Mouse (Mus musculus): ENCODE data around the gene Mrpl10. TPM values are rescaled to one million over a fixed set of nuclear protein-coding genes. Genes with fewer than 3 reads are reported as not detected.
A peak's percentile ranks its signal among the peaks of the same experiment; 100 is the strongest.

The Mrpl10 gene
- polyA plus RNA-seq, 1 experiment from 2014 or later = 88.3 TPM

DNA sequence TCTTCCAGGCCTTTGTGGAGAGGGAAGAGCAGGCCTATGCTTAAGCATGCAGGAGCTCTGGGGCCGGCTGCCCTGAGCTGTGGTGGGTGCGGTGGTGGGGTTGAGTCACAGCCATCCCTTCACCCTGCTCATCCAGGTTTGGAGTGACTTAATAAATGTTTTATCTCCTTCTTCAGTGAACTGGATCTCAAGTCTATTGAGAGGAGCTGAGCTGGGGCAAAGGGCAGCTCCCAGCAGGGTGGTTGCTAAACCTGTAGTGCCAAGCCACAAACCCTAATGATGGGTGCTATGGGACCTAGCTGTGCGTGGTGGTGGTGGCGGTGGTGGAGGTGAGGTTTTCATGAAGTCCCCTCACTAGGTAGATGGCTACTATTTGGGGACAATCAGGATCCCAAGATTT, 7.6 kb upstream of the Mrpl10 start:
- H3K4me3 ChIP-seq = no peak overlapping the region
- peaks cover 24% of the 10 kb centered on the region for H3K4me1 ChIP-seq
- peaks cover 33% of the 10 kb centered on the region for H3K36me3 ChIP-seq (replicated peaks)
- no peak for DNase-seq (ENCODE audit: extremely low spot score, low spot score)
- no peaks in the 10 kb centered on the region for H3K27me3 ChIP-seq (ENCODE audit: poor library complexity, severe bottlenecking)
- 93% methylated on average over 4 of the region's 4 CpGs for WGBS
- no peak overlapping the region for H3K27ac ChIP-seq
- H3K9me3 ChIP-seq = no peaks in the 10 kb centered on the region

DNA sequence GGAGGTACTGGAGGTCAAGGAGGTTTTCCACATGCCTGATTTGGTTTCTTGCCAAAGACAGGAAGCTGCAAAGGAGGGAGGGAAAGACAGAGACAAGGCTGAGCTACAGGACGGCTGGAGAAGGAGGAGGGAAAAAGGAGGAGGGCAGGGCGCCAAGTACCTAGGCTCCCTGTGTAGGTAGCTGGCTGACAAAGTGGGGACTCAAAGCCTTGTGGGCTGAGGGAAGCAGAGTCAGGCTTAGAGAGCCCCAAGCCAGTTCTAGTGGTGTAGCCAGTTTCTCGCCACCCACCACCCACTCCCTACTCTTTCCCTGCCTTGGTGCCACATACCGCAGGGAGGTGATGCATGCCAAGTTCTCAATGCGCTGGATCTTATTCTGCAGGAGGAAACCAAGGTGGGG, 5.2 kb upstream of the Mrpl10 start:
- no peak for DNase-seq (ENCODE audit: extremely low spot score, low spot score)

DNA sequence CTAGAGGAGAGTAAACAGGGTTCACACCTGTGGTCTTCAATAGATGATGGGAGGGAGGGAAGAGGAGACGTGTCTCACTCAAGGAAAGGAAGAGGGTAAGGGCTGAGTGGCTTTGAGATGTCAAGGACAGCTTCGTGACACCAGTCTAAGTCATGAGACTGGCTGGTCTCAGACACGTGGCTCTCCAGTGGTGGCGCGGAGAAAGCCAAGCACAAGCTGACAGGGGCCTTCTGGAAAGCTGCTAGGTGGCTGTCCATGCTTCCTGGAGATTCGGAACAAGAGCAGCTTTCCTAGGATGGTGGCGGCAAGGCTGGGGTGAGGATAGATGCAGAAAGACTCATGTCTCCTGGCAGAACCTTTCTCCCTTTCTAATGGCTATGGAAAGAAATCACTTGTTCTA, 2.5 kb upstream of the Mrpl10 start:
- H3K4me1 ChIP-seq = peaks cover 22% of the 10 kb centered on the region
- H3K27me3 ChIP-seq (ENCODE audit: poor library complexity, severe bottlenecking) = no peaks in the 10 kb centered on the region
- no peak for DNase-seq (ENCODE audit: extremely low spot score, low spot score)
- WGBS = 69% methylated on average over 7 of the region's 7 CpGs
- H3K27ac ChIP-seq = no peak overlapping the region
- H3K9me3 ChIP-seq = no peaks in the 10 kb centered on the region
- no peak overlapping the region for H3K4me3 ChIP-seq
- peaks cover 21% of the 10 kb centered on the region for H3K36me3 ChIP-seq (replicated peaks)

More for the DNA sequence above, 5.2 kb upstream of the Mrpl10 start:
- Histone ChIP-seq H3K4me1 (peaks cover 12% of the 10 kb centered on the region), H3K27me3 (ENCODE audit: poor library complexity, severe bottlenecking) (no peaks in the 10 kb centered on the region), H3K9me3 (no peaks in the 10 kb centered on the region), H3K36me3 (replicated peaks) (peaks cover 33% of the 10 kb centered on the region), H3K27ac (no peak overlapping the region), H3K4me3 (no peak overlapping the region)
- WGBS = 80% methylated on average over 5 of the region's 5 CpGs

DNA sequence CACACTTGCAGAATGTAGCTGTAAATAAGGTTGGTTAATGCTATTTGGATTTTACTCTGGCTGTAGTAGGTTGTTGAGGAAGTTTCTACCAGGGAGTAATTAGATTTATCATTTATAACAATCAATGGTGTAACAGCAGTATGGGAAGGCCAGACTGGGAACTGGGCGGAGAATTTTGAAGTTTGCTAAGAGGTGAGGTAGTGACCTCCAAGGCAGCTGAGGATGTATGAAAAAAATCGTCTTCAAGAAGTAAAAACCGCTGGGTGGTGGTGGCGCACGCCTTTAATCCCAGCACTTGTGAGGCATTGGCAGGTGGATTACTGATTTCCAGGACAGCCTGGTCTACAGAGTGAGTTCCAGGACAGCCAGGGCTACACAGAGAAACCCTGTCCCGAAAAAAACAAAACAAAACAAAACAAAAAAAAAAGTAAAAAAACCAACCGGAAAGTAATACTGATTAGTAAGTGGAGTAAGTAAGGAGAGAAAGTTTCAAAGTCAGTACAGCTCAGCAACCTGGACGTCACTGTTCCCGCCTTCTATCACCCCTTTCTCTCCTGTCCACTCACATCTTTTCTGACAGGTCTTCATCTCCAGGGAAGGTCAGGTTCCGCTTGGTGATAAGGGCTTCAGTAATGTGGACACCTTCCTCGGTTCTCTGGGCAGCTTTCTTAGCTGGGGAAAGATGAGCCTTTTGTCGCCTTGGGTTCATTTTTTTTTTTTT, 899 bp upstream of the Mrpl10 start:
- H3K4me3 ChIP-seq = peak overlapping the region; percentile 83
- DNase-seq (ENCODE audit: extremely low spot score, low spot score) = no peak
- WGBS = 53% methylated on average over 12 of the region's 12 CpGs
- no peaks in the 10 kb centered on the region for H3K27me3 ChIP-seq (ENCODE audit: poor library complexity, severe bottlenecking)
- H3K36me3 ChIP-seq (replicated peaks) = peaks cover 25% of the 10 kb centered on the region
- no peaks in the 10 kb centered on the region; the same call in 1 of the 2 replicates for H3K9me3 ChIP-seq
- H3K27ac ChIP-seq = peak overlapping the region; percentile 88; the same call in 1 of the 2 replicates
- peaks cover 22% of the 10 kb centered on the region for H3K4me1 ChIP-seq

DNA sequence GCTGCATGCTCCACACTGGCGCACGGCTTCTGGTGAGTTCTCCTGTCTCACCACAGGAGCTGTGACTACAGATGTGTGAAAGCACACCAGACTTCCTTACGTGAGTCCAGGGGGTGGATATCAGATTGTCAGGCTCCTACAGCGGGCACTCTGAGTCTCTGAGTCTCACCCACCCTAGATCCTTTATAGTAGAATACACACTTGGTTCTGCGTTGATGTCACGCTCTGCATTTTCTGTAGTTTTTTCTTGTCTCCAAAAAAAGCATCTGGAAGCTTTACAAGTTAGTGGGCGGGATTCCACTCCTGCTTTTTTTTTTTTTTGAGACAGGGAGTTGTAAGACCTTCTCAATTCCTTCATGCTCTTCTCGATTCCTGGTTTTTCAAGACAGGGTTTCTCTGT, 3.5 kb downstream of the Mrpl10 start:
- no peak for DNase-seq (ENCODE audit: extremely low spot score, low spot score)
- no peaks in the 10 kb centered on the region; the same call in 1 of the 2 replicates for H3K9me3 ChIP-seq
- no peak overlapping the region for H3K27ac ChIP-seq
- no peak overlapping the region for H3K4me3 ChIP-seq
- no peaks in the 10 kb centered on the region for H3K27me3 ChIP-seq (ENCODE audit: poor library complexity, severe bottlenecking)
- H3K4me1 ChIP-seq = peaks cover 25% of the 10 kb centered on the region
- H3K36me3 ChIP-seq (replicated peaks) = peaks cover 49% of the 10 kb centered on the region
- 96% methylated on average over 8 of the region's 8 CpGs for WGBS

DNA sequence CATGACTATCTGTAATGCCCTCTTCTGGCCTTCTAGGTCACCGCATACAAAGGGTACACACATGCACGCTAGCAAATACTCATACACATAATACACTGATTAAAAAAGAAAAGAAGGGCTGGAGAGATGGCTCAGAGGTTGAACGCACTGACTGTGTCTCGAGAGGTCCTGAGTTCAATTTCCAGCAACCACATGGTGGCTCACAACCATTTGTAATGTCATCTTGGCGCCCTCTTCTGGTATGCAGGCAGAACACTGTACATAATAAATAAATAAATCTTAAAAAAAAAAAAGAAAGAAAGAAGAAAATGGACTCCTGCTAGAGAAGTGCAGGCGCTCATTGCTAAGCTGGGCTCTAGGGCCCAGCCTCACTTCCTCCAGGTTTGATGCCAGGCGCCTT, 4.5 kb downstream of the Mrpl10 start:
- Histone ChIP-seq H3K36me3 (replicated peaks) (peaks cover 49% of the 10 kb centered on the region), H3K27ac (no peak overlapping the region), H3K9me3 (no peaks in the 10 kb centered on the region; the same call in 1 of the 2 replicates), H3K4me1 (peaks cover 29% of the 10 kb centered on the region), H3K4me3 (no peak overlapping the region), H3K27me3 (ENCODE audit: poor library complexity, severe bottlenecking) (no peaks in the 10 kb centered on the region)
- WGBS = 79% methylated on average over 7 of the region's 7 CpGs
- DNase-seq (ENCODE audit: extremely low spot score, low spot score) = no peak

DNA sequence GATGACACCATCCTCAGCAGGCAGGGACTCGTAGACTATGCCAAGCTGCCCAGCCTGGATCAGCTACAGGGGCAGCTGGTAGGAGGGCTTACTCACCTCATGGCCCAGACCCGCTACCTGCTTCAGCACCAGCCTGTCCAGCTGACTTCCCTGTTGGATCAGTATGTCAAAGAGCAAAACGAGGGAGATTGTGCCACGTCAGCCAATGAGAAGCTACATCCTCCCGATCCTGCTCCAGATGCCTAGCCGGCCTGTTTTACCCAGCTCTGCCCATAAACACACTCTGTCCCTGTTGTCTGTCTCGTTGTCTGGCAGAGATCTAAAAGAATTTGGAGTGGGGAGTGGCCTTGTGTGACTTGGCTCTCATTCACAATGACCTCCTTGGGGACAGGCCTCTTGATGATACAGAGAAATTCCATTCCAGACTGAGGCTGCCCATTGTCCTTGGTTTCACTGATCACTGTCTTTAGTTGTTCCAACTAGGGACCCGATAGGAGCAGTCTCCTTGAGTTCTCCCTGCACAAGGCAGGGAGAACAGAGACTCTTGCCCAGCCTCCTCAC, 6.8 kb downstream of the Mrpl10 start:
- H3K36me3 ChIP-seq (replicated peaks) = peaks cover 56% of the 10 kb centered on the region

DNA sequence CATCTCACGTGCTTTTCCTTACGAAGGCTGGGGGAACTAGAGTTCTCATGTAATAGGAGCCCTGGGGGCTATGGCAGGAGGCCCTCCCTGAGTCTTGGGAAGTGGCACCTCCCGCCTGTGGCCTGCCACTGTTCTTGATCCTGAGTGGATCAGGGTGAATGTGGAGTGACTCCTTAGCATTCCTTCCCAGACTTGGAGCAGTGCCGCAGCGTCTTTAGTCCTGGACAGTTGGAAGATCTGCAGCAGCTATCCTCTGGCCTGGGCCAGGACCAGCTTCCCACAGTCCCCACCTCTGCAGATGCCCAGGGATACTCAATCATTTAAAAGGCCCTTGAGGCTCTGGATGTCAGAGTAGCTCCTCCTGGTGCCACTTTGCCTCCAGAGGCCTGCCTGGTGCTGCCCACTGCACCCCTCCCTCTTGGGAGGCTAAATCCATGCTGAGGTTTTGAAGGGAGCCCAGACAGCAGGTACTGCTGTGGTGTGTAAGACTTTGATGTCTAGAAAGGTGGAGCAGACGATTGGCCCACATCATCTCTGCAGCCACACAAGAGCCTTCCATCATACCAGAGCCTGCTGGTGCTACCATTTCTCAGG, 8.2 kb downstream of the Mrpl10 start:
- DNase-seq (ENCODE audit: extremely low spot score, low spot score) = no peak
- no peaks in the 10 kb centered on the region for H3K27me3 ChIP-seq (ENCODE audit: poor library complexity, severe bottlenecking)
- peaks cover 53% of the 10 kb centered on the region for H3K36me3 ChIP-seq (replicated peaks)
- no peaks in the 10 kb centered on the region; the same call in 1 of the 2 replicates for H3K9me3 ChIP-seq
- H3K4me1 ChIP-seq = peaks cover 30% of the 10 kb centered on the region
- WGBS = 76% methylated on average over 6 of the region's 6 CpGs
- H3K4me3 ChIP-seq = no peak overlapping the region
- H3K27ac ChIP-seq = no peak overlapping the region

More for the DNA sequence above, 6.8 kb downstream of the Mrpl10 start:
- WGBS = 93% methylated on average over 8 of the region's 8 CpGs
- no peak for DNase-seq (ENCODE audit: extremely low spot score, low spot score)
- peaks cover 30% of the 10 kb centered on the region for H3K4me1 ChIP-seq
- no peak overlapping the region for H3K4me3 ChIP-seq
- no peak overlapping the region for H3K27ac ChIP-seq
- H3K9me3 ChIP-seq = no peaks in the 10 kb centered on the region; the same call in 1 of the 2 replicates
- no peaks in the 10 kb centered on the region for H3K27me3 ChIP-seq (ENCODE audit: poor library complexity, severe bottlenecking)

DNA sequence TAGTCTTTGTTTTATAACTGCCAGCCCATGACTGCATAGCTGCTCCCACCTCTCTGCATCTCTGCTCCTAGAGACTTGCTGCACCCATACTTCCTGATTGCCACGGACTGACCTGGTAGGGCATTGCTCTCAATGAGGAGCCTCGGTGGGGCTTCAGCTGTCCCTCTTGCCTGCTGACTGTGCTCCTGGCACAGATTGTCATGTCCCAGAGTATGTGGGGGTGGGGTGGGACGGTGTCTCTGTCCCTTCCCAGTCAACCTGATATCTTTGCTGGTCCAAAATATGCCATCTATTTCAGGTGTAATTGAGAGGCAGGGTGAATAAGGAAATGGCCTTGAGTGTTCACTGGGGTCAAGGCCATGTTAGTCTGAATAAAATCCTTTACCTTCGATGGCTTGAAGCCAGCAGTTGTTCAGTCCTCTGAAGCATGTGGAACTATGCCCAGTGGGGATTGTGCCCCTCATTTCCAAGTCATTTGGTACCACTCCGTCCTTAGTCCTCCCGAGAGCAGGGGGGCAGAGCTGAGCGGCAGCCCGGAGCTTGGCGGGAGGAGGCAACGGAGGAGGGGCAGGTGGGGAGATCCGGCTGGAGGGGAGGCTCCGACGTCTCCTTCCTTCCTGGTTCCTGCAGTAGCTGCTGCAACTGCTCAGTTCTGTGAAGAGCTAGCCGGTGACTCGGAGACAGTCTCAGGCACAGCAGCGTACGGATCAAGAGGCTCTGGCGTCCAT, 9.0 kb downstream of the Mrpl10 start, which contains the start of gene Osbpl7:
Gene Osbpl7 (plus strand): TSS at position 413 of the 728 bp plus-strand sequence.
- peak within 1 kb of the TSS; percentile 77 for H3K27ac ChIP-seq
- H3K4me1 ChIP-seq = peaks cover 30% of the 10 kb centered on the region
- peak; percentile 67 for DNase-seq (ENCODE audit: extremely low spot score, low spot score)
- no peaks in the 10 kb centered on the region for H3K27me3 ChIP-seq (ENCODE audit: poor library complexity, severe bottlenecking)
- peaks cover 53% of the 10 kb centered on the region for H3K36me3 ChIP-seq (replicated peaks)
- H3K4me3 ChIP-seq = peak within 1 kb of the TSS; percentile 64
- WGBS = 10% methylated on average over 18 of the region's 18 CpGs
- H3K9me3 ChIP-seq = no peaks in the 10 kb centered on the region; the same call in 1 of the 2 replicates

DNA sequence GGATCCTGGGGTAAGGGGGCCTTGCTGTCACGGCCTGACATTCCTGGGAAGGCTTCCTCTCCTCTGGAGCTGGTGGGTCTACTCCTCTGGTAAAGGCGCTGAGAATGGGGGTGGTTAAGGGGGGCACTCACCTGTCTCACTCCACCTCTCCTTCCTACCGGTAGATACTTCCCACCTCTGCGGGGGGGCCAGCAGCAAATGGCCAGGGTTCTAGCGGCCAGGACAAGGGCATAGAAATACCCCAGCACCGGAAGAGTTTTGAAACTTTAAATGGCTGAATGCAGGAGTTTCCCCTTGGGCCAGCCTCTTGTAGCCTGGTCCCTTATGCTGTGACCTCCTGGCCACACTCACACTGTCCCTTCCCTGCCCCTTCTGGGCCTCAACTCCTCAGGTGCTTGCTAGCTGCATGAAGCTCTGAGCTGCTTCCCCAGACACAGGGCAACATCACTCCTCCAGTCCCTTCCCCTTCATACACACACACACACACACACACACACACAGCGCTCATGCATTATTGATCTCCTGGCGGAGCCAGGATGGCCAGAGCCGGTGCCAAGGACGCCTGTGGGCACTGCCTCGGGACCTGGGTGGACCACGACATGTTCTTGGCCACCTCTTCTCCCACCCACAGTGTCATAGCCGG, 9.7 kb downstream of the Mrpl10 start:
- no peaks in the 10 kb centered on the region for H3K9me3 ChIP-seq
- H3K27ac ChIP-seq = peak overlapping the region; percentile 77
- H3K36me3 ChIP-seq (replicated peaks) = peaks cover 55% of the 10 kb centered on the region
- H3K4me1 ChIP-seq = peaks cover 30% of the 10 kb centered on the region
- H3K4me3 ChIP-seq = peak overlapping the region; percentile 64
- WGBS = 31% methylated on average over 13 of the region's 13 CpGs
- no peaks in the 10 kb centered on the region for H3K27me3 ChIP-seq (ENCODE audit: poor library complexity, severe bottlenecking)
- DNase-seq (ENCODE audit: extremely low spot score, low spot score) = no peak

DNA sequence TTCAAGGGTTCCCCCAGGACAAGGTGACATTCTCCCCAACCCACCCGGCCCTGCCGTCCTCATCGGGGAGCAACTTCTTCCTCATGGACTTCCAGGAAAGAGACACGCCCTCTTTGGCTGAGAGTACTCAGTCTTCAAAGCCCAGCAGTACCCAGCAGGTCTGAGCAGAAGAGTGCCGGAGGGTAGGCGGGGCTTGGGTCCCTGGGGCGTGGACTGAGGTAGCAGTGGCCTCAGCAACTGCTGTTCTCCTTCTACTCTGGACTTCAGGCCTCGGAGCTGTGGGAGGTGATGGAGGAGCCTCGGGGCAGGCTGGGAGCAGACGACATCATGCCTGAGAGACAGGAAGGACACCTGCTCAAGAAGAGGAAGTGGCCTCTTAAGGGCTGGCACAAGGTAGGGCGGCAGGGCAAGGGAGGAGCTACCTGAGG, 10.9 kb downstream of the Mrpl10 start:
- Histone ChIP-seq H3K27me3 (ENCODE audit: poor library complexity, severe bottlenecking) (no peaks in the 10 kb centered on the region), H3K4me3 (peak overlapping the region; percentile 64), H3K36me3 (replicated peaks) (peaks cover 62% of the 10 kb centered on the region), H3K4me1 (peaks cover 30% of the 10 kb centered on the region), H3K27ac (no peak overlapping the region), H3K9me3 (no peaks in the 10 kb centered on the region)
- no peak for DNase-seq (ENCODE audit: extremely low spot score, low spot score)
- WGBS = 31% methylated on average over 11 of the region's 11 CpGs

DNA sequence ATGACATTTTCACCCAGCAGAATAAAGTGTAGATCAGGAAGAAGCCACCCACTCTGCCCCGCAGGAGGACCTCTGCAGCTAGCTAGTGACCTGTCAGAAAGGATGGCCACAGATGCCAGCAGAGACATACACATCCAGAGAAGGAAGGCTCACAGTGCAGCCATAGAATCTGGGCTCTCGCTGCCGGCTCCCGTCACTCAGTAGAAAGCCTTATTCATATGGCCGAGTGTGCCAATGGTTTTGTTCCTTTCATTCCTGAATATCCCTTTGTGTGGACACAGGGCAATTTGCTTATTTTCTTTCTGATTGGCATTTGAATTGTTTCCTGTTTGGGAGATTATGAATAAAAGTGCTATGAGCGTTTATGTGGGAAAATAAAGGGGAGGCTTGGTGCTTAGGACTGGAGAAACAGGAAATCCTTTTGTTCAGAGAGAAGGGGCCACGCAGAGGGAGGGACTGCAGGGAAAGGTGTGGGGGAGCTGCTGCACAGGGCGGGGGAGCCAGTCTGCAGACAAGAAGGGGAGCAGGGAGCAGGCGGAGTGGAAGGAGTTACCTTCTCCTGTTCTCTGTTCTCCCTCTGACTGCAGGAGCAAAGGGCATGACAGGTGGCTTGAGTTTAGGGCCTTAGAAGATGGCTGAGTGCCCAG, 22.0 kb downstream of the Mrpl10 start:
- peak overlapping the region; percentile 75 for H3K27ac ChIP-seq
- DNase-seq (ENCODE audit: extremely low spot score, low spot score) = no peak
- H3K36me3 ChIP-seq (replicated peaks) = peaks cover 65% of the 10 kb centered on the region
- H3K27me3 ChIP-seq (ENCODE audit: poor library complexity, severe bottlenecking) = no peaks in the 10 kb centered on the region
- peaks cover 28% of the 10 kb centered on the region for H3K4me1 ChIP-seq
- H3K9me3 ChIP-seq = no peaks in the 10 kb centered on the region
- peak overlapping the region; percentile 3 for H3K4me3 ChIP-seq
- 43% methylated on average over 9 of the region's 9 CpGs for WGBS

All from forebrain, embryonic 10.5 days (tissue).